Mouse (Mus musculus): ENCODE measurements around the gene 1700016C15Rik.

GRCm38 (mm10) chr1:177797151-177797755, 67.6 kb downstream of the 1700016C15Rik start:
- TF ChIP-seq CTCF (IDR thresholded peaks at IDR 0.05) (peak; percentile 30), POLR2A (IDR thresholded peaks at IDR 0.05; ENCODE audit: insufficient read depth, low read depth, low read length) (no peak)

All from heart, adult 2 months (tissue).